Mouse (Mus musculus): ENCODE results near the gene Dhx15.

Dhx15 gene

DNA sequence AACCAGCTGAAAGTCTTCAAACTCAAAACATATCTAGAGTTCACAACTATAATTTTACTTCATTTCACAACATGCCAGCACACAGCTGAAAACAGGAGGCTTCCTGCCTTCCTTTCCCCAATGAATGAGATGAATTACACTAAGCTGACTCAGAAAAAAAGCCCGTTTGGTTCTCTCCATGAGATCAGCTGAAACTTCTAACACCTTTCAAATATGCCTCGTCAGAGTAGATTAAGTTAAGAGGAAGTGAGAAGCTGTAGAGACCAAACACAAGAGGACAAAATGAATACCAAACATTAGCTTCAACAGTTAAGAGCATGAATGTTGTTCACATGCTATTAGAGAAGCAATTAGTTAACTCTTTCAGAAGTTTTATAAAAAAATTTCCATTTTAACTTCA is 21.8 kb downstream of the Dhx15 start:
- in situ Hi-C loops (cut with MboI; ENCODE audit: unreplicated experiment in 2 of 2) = loop anchor here in 1 of 2 experiments (25.0 kb wide), 1 partner anchor 1944 kb away; no protein-coding TSS in a partner anchor

DNA sequence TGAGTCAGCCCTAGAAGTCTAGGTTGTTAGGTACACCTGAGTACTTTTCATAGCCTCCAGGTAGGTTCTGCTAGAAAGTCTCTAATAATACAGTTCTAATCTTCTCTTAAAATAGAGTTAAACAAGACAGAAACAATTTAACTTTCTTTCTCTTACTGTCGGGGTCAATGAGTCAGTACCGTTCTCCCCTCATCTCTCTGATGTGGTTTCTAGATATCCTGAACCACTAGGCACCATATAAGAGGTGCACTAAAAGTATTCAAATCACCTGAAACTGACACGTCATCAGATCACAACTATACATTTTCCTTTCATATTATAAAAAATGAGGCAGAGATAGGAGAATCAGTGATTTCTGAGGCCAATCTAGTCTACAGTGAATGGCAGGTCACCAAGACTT is 41.2 kb downstream of the Dhx15 start:
- in situ Hi-C loops (cut with MboI; ENCODE audit: unreplicated experiment in 2 of 2) = loop anchor here (25.0 kb wide), 1 partner anchor 363 kb away; no protein-coding TSS in a partner anchor

DNA sequence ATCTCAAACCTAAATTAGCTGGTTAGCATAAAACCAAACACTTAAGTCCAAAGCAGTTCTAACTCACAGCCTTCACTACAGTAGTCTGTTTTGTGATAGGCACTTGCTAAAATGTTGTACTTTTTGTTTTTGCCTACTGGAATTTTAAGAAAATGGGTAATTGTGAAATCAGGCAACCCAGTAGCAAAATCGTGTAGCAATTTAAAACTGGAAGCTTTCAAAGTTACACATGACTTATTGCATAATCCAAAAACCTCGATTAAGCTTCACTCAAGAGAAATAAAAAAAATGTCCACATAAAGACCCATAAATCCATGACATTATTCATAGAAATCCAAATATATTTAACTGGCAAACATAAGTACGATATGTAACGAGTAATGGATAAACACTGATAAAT is 43.2 kb downstream of the Dhx15 start:
- in situ Hi-C loops (cut with MboI; ENCODE audit: unreplicated experiment in 2 of 2) = loop anchor here (25.0 kb wide), 1 partner anchor 365 kb away; no protein-coding TSS in a partner anchor

DNA sequence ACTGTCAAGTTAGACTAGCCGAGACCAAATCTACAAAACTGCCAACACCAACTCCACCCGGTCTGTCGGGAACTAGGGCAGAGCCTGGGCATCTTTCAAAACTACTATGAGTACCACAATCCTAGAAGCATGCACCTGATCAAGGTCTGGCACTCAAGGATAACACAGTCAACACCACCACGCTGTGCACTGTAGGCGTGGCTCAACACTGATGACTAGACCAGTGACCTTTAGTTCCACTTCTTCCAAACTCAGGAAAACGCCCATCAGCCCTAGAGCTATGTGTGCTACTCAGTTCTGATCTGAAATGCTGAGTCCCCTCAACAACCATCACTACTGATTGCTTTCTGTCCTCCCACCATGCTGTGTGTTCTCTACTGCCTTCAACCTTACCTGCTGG is 44.6 kb downstream of the Dhx15 start:
- in situ Hi-C loops (cut with MboI; ENCODE audit: unreplicated experiment in 2 of 2) = loop anchor here (25.0 kb wide), 1 partner anchor 367 kb away; no protein-coding TSS in a partner anchor

DNA sequence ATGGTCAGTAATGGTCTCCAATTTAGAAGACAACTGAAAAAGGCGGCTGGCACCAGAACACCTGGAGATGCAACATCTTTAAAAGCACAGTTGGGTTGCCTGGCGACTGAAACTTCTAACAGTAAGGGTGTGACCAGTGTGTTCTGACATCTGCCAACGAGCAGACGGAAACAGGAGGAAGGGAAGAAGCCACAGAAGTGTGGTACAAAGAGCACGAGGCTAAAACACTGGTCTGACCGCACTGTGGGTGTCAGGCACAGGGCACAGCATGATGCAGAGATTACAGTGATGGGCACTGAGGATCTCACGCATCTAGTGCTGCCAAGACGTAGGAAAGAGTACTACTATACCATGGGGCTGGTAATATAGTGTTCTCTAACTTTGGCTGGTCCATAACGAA is 48.4 kb downstream of the Dhx15 start:
- in situ Hi-C loops (cut with MboI; ENCODE audit: unreplicated experiment in 2 of 2) = loop anchor here (25.0 kb wide), 1 partner anchor 370 kb away; no protein-coding TSS in a partner anchor

DNA sequence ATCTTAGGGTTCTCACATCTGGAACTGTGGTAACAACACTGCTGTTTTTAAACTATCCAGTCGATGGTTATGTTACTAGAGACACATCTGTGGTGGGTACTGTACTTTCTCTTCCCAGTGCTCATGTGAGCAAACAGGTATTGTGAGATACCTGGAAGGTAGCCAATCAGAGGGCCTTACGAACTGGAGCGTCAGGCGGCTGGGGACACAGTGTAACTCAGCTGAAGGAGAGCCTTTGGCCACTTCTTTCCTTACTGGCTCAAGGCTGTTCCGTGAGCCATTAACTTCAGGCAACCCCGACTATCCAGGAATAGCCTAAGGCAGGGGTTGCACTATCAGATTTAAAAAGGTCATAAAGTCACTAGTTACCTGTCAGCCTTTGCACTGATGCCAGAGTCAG is 51.5 kb downstream of the Dhx15 start:
- in situ Hi-C loops (cut with MboI; ENCODE audit: unreplicated experiment in 2 of 2) = loop anchor here (10.0 to 25.0 kb wide), 3 partner anchors 373 to 686 kb away; no protein-coding TSS in a partner anchor

DNA sequence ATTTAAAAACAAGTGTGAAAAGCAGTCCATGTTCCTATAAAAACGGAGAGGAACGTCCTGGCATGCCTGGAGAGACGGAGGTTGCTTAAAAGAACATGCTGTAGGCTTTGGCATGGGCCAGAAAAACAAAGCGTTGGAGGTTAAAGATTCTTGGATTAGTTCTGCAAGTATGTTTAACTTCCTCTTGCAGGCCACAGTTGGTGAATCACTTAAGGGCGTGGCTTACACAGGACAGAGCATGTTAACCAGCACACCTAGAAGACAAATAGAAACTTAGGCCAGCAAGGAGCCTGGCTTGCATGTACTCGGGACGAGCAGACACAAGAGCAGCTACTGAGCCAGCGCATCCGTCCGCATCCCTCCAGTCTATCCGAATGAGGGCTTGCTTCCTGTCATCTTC is 52.2 kb downstream of the Dhx15 start:
- in situ Hi-C loops (cut with MboI; ENCODE audit: unreplicated experiment in 2 of 2) = loop anchor here (10.0 to 25.0 kb wide), 3 partner anchors 374 to 687 kb away; no protein-coding TSS in a partner anchor

DNA sequence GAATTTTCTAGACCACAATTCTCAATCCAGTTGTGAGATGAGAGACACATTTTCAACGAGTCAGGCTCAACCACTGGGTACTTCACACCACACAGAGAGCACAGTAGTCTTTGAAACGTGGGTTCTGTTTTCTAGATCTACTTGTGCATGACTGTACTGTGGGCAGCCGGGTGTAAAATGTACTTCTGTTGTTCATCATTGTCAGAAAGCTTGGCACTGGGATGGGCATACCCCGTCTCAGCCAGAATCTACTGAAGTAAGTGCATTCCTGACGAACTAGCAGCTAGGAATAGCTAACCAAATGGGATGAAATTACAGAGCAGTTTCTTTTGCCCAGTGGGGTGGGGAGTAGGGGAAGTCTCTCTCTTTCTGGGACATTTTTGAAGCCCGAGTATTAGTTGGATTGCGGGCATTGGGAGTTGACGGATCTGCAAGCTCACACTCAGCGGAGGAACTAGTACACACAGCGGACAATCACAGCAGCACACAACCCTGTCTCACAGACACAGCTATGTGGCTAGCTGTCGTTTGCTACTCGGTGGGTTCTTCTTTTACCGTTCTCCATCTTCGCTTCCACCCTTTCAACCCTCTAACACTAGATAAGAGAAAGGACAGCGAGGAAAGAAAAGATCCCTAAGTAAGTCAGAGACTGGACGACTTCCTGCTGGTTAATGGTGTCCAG is 54.7 kb downstream of the Dhx15 start:
- in situ Hi-C loops (cut with MboI; ENCODE audit: unreplicated experiment in 2 of 2) = loop anchor here (10.0 to 25.0 kb wide), 3 partner anchors 377 to 689 kb away; no protein-coding TSS in a partner anchor

DNA sequence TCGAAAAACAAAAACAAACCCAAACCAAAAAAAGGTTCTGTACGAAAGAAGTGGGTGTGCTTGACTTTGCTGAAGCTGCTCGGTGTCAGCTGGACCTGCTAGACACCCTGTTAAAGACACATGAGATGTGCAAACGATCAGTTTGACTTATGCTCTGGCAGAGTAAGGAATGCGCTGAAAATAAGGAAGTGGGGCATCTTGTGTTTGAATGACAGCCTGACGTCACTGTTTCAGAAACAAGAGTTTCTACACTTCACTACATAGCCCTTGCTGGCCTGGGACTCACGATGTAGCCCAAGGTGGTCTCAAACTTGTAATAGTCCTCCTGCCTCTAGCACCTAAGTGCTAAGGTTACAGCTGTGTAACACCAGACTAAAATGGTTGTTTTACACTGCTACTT is 57.5 kb downstream of the Dhx15 start:
- in situ Hi-C loops (cut with MboI; ENCODE audit: unreplicated experiment in 2 of 2) = loop anchor here (5.0 to 25.0 kb wide), 5 partner anchors 104 to 692 kb away; no protein-coding TSS in a partner anchor

DNA sequence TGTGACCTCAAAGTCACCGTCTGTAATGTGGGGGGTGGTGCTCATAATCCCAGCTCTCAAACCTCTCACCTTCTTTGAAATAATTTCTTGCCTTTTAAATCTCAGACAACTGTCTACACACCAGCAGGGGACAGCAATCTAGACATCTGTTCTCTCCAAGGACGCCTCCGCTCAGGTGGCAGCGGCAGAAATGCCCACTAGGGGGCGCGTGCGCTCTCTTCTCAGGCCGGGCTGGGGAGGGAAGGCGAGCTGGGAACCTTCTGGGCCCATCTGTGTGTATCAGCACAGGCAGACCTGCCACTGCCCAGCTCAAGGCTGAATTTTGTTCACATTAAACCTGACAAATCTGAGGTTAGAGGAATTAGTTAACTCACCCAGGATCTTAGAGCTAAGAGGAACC is 58.2 kb downstream of the Dhx15 start:
- in situ Hi-C loops (cut with MboI; ENCODE audit: unreplicated experiment in 2 of 2) = loop anchor here (5.0 to 25.0 kb wide), 5 partner anchors 105 to 693 kb away; no protein-coding TSS in a partner anchor

DNA sequence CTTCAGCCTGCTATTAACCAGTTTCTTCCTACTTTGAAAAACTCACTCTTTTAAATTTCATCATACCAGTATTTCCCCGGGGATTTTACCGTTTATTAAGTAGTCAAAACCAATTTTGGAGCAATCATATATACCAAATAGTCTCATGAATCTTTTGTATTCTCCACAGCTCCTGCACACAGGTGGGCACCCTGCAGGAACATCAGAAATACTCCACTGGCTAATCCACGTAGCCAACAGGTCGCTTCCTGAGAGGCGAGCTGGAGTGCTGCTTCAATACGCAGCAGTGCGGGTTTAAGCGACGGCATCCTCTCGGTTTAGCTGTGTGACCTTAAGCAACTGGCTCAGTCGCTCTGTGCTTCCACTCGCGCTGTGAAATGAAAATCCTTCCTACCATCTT is 58.9 kb downstream of the Dhx15 start:
- in situ Hi-C loops (cut with MboI; ENCODE audit: unreplicated experiment in 2 of 2) = loop anchor here (5.0 to 25.0 kb wide), 5 partner anchors 106 to 693 kb away; no protein-coding TSS in a partner anchor

DNA sequence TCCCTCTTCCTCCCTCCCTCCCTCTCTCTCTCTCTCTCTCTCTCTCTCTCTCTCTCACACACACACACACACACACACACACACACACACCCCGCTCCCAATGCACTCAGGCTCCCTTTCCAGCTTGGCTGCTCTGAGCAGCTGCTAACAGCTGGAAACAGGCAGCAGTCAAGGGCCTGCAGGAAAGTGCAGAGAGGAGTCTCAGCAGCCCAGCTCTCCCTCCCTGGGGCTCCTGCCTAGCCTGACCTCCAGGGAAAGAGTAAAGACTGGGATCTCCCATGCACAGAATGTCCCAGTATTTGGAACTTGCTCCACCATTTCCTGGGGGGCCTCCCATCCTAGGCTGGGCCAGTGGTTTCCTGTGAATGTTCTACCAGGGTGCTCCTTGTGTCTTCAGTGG is 59.8 kb downstream of the Dhx15 start:
- in situ Hi-C loops (cut with MboI; ENCODE audit: unreplicated experiment in 2 of 2) = loop anchor here (5.0 to 25.0 kb wide), 5 partner anchors 107 to 694 kb away; no protein-coding TSS in a partner anchor

DNA sequence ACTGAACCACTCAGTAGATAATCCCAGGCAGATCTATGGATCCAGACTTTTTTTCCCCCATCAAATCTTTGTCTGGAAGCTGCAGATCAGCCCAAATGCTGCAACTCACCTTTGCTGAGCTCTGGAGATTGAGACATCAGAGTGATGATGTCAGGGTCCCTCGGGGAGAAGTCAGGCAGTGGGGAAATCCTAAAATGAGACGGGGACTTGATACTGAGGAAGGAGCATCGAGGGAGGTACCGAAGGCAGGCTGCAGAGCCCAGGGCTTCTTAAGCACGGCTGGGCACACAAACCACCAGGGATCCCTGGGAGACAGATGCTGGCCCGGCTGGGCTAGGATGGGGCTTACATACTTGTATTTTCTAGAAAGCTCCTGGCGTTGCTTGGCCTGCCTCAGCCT is 64.1 kb downstream of the Dhx15 start:
- in situ Hi-C loops (cut with MboI; ENCODE audit: unreplicated experiment in 2 of 2) = loop anchor here (10.0 to 25.0 kb wide), 2 partner anchors 386 to 529 kb away; no protein-coding TSS in a partner anchor

DNA sequence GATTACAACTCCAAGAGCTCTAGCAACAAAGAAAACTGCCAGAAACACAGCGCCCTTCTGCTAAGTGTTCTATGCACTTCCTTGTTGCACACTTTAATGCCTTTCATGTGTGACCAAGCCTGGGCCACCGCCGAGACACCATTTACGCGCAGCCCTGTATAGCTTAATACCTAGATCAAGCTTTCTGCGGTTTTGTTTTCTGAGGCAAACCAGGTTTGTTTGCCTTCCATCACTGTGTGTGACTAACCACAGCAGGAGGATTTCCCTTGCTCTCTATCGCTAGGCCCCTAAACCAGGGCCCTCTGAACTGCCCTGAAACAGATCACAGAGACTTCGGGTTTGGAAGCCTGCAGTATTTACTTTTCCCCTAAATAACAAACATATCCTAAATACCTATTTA is 64.5 kb downstream of the Dhx15 start:
- in situ Hi-C loops (cut with MboI; ENCODE audit: unreplicated experiment in 2 of 2) = loop anchor here (10.0 to 25.0 kb wide), 2 partner anchors 386 to 529 kb away; no protein-coding TSS in a partner anchor

DNA sequence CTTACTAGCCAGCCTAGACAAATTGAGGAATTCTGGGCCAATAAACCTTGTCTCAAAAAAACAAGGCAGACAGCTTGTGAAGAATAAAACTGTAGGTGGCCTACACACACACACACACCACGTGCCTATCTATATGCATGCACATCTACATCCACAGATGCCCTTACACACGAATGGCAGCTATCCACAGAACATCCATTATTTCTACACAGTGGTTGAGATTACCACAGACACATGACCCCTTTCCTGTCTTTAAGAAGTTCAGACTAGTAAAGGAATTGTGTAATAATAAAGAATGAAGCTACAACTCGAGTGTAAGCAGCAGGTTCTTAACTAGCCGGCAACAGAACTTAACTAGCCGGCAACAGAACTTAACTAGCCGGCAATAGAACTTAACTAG is 68.2 kb downstream of the Dhx15 start:
- in situ Hi-C loops (cut with MboI; ENCODE audit: unreplicated experiment in 2 of 2) = loop anchor here (10.0 to 25.0 kb wide), 2 partner anchors 533 to 1465 kb away; no protein-coding TSS in a partner anchor

DNA sequence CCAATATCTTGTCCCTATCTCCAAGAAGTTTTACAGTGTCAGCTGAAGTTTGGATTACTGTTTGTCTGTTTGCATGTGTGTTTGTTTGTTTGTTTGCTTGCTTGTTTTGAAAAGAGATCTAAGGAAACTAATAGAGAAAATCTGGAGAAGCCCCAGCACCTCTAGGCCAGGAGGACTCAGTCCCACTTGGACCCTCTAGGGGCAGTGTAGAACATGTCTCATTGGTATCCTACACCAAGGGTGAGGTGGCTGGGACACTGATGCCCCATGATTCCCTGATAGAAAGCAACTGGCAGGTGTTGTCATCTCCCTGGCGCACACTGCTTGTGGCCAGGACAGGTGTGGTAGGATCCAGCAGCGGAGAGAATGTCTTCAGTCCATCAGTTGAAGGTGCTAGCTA is 70.5 kb downstream of the Dhx15 start:
- in situ Hi-C loops (cut with MboI; ENCODE audit: unreplicated experiment in 2 of 2) = loop anchor here (10.0 to 25.0 kb wide), 3 partner anchors 75 to 1467 kb away; partner anchors contain the start of gene Dhx15 (in 1 of the 2)

DNA sequence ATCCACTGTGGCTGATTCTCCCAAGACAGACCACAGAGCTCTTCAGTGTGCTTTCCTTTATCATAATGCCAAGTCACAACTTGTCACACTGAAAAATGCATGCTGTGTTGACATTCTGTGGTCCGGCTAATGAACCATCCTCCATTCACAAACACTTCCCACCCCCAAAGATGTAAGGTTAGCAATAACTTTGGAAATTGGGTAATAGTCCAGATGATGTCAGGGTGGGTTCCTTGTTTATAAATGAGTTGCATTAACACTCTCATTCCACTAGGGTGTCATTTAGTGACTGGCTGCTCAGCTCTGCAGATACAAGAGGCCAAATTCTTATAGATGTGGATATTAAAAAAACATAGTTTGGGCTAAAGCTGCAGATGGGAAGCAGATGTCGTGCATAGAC is 71.1 kb downstream of the Dhx15 start:
- in situ Hi-C loops (cut with MboI; ENCODE audit: unreplicated experiment in 2 of 2) = loop anchor here (10.0 to 25.0 kb wide), 2 partner anchors 76 to 1468 kb away; partner anchors contain the start of gene Dhx15 (in 1 of the 2)

DNA sequence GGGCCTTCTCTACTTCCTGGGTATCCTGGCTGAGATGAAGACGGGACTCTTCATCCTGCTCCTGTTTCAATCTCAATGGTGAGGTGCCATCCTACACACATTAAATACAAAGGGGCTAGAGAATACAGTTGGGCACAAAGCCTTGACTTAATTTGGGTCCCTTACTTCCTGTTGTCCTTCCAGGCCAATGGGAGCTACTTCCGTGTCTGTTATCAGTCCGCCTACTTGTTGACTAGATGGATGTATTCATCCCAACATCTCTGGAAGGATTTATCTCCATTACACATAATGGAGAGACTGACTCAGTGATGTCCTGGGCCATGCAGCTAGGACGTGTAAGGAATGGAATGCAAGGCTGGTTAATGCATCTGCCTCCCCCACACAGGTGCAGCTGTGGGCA is 72.5 kb downstream of the Dhx15 start:
- in situ Hi-C loops (cut with MboI; ENCODE audit: unreplicated experiment in 2 of 2) = loop anchor here (10.0 to 25.0 kb wide), 2 partner anchors 77 to 1469 kb away; partner anchors contain the start of gene Dhx15 (in 1 of the 2)

DNA sequence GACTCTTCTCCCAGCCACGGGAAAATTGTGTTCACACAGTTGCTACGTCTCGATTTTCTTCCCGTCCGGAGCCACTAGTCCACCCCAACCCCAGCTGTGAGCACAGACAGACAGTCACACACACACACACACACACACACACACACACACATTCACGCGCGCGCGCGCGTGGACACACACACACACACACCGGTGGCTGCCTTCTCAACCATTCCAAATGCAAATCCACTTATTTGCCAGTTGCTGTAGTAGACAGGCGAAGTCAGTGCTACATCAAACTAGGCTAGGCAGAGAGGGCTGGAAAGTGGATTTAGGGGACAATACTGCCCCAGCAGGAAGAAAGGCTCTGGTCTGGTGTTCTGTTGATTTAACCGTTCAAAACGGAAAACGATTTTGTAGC is 73.9 kb downstream of the Dhx15 start:
- in situ Hi-C loops (cut with MboI; ENCODE audit: unreplicated experiment in 2 of 2) = loop anchor here (10.0 to 25.0 kb wide), 2 partner anchors 78 to 1471 kb away; partner anchors contain the start of gene Dhx15 (in 1 of the 2)

DNA sequence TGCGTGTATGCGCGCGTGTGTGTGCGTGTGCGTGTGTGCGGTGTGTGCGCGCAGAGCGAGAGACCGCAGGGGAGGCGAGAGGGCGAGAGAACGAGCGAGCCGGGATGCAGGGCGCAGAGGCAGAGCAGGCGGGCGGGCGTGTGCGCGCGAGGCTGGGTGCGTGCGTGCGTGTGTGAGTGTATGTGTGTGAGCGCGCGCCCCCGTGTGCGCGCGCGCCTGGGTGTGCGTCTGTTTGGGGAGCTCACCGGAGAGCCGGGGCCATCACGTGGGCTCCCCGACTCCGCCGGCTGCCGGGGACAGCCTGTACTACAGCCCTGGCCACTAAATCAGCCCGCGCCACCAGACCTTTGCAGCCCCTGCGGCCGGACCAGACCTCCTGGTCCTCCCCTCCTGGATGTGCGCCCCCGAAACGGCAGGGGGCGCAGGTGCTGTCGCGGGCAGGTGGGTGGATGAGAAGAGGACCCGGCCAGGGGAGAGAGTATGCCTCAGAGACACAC is 74.4 kb downstream of the Dhx15 start:
- in situ Hi-C loops (cut with MboI; ENCODE audit: unreplicated experiment in 2 of 2) = loop anchor here (10.0 to 25.0 kb wide), 2 partner anchors 79 to 1471 kb away; partner anchors contain the start of gene Dhx15 (in 1 of the 2)
